Mouse (Mus musculus): Measurements from ENCODE around the gene Bglap3. TPM values are rescaled to one million over a fixed set of nuclear protein-coding genes. Genes with fewer than 3 reads are reported as not detected.
"Not testable (repeated sequence)": the region's sequence is repeated elsewhere in the genome, so short reads cannot be mapped to it uniquely, and the experiment has no call there.

Bglap3 gene
- total RNA-seq (2012; rRNA removed), result 0.16 TPM in 1 of 2 replicates, not detected in the other
- not detected for polyA plus RNA-seq (2012; ENCODE audit: insufficient read depth in 1 of 2, insufficient read length in 2 of 2, low read depth in 1 of 2, low replicate concordance in 2 of 2, missing spikeins in 1 of 2)

DNA sequence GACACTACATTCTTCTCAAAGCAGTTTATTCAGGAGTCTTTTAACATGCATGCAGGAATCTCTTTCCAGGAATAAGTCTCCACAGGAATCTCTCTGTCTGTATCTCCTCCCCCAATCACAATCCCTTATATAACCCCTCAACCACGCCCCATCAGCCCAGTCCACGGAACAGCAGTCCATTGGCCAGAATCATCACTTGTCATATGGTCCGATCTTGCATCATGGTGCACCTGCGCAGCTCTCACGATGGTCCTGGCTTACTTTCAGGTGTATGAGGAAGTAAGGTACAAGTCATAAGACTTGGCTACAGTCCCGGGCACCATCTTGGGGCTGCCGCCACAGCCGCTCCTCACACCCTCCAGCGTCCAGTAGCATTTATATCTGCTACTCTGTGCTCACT, at the start of gene Bglap3:
TSS of gene Bglap3 (minus strand) at position 101 of the 400 bp plus-strand sequence.
- not testable (repeated sequence) for H3K79me2 ChIP-seq (ENCODE audit: control insufficient read depth, insufficient read depth, low read length, poor library complexity); H3K27ac ChIP-seq (ENCODE audit: control insufficient read depth, low read depth, low read length); H3K27me3 ChIP-seq (ENCODE audit: control insufficient read depth in 1 of 2, insufficient read depth in 2 of 2, low read length in 2 of 2); DNase-seq (ENCODE audit: low read depth, low spot score); H3K4me1 ChIP-seq (ENCODE audit: control insufficient read depth in 1 of 2, insufficient read depth in 2 of 2, low read length in 2 of 2); H3K4me3 ChIP-seq (ENCODE audit: control insufficient read depth in 1 of 2, insufficient read depth in 1 of 2, low read depth in 2 of 2, low read length in 2 of 2); H3K9ac ChIP-seq (ENCODE audit: control insufficient read depth, low read depth, low read length, poor library complexity, severe bottlenecking); H3K36me3 ChIP-seq (ENCODE audit: control insufficient read depth in 1 of 2, insufficient read depth in 2 of 2, low read length in 2 of 2); H3K9me3 ChIP-seq (replicated peaks; ENCODE audit: insufficient read depth, low read length)

DNA sequence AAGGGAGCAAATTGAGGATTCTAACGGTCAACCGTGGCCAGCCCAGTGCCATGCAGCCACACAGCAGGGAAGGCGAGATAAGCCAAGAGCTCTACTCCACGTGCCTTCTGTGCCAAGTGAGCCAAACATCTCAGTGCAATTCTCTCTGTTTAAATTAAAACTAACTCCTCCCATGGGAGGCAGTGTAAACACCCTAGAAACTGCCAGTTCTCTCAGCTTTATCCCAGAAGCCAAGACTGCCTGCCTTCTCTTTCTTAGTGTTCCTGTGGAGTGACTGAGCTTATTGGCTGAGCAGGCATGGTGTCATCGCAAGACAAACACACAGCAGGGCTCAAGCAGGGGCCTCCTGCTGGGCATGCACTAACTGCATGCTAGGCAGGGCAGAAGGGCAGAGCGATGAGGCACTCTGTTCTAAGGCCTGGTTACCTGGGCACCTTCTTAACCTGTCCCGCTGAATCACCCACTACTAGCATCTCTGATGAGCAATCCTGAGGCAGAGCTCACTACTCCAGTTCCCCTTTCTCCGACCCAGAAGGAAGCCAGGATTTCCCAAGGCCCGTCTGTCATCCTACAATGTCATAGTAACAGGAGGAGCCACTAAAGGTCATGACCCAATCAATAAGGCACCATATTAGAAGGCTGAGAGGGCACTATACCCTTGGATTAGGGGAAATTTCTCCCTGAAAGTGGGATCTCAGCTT, 49.6 kb upstream of the Bglap3 start:
- TF ChIP-seq GABPA (IDR thresholded peaks at IDR 0.05; ENCODE audit: low read depth, low read length) (no peak), TAL1 (IDR thresholded peaks at IDR 0.05; ENCODE audit: low read length) (peak; percentile 32; the same call in 1 of the 2 replicates), POLR2A (IDR thresholded peaks at IDR 0.05; ENCODE audit: control insufficient read depth in 1 of 2, insufficient read depth in 1 of 2, low read depth in 1 of 2, low read length in 2 of 2, poor library complexity in 1 of 2) (no peak), NRF1 (IDR thresholded peaks at IDR 0.05; ENCODE audit: insufficient read depth, low read depth, low read length, poor library complexity, severe bottlenecking) (no peak), NELFE (IDR thresholded peaks at IDR 0.05; ENCODE audit: low read depth, low read length) (no peak), MXI1 (IDR thresholded peaks at IDR 0.05; ENCODE audit: low read depth, low read length) (no peak)
- Histone ChIP-seq H3K9ac (ENCODE audit: control insufficient read depth, low read depth, low read length, poor library complexity, severe bottlenecking) (no peak overlapping the region), H3K27ac (ENCODE audit: control insufficient read depth, low read depth, low read length) (no peak overlapping the region), H3K9me3 (replicated peaks; ENCODE audit: insufficient read depth, low read length) (no peaks in the 10 kb centered on the region), H3K4me3 (ENCODE audit: control insufficient read depth in 1 of 2, insufficient read depth in 1 of 2, low read depth in 2 of 2, low read length in 2 of 2) (no peak overlapping the region), H3K4me1 (ENCODE audit: control insufficient read depth in 1 of 2, insufficient read depth in 2 of 2, low read length in 2 of 2) (peaks cover 11 to 30% of the 10 kb centered on the region in 2 experiments), H3K79me2 (ENCODE audit: control insufficient read depth, insufficient read depth, low read length, poor library complexity) (peaks cover 23% of the 10 kb centered on the region), H3K36me3 (ENCODE audit: control insufficient read depth in 1 of 2, insufficient read depth in 2 of 2, low read length in 2 of 2) (peaks cover 1 to 21% of the 10 kb centered on the region in 2 experiments; a peak in 2 of 4 replicates), H3K27me3 (ENCODE audit: control insufficient read depth in 1 of 2, insufficient read depth in 2 of 2, low read length in 2 of 2) (no peaks in the 10 kb centered on the region)
- no peak for DNase-seq (ENCODE audit: low read depth, low spot score)

DNA sequence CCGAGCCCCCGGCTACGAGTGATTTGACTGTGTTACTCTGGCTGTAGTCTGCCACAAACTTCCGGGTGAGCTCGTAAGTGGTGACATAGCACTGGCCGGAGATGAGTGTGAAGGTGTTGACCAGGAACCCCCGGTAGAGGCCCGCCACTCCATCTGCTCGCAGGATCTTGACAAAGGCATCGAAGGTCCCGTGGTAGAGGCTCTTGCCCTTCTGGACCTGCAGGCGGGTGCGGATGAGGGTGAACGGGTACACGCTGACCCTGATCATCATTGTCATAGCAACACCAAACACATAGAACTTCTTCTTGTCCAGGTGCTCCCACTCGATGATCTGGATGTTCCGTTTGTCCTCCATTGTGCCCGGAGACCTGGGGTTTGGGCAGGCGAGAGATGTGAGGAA, 48.2 kb upstream of the Bglap3 start:
- peaks cover 23% of the 10 kb centered on the region for H3K79me2 ChIP-seq (ENCODE audit: control insufficient read depth, insufficient read depth, low read length, poor library complexity)
- H3K27ac ChIP-seq (ENCODE audit: control insufficient read depth, low read depth, low read length), result no peak overlapping the region
- DNase-seq (ENCODE audit: low read depth, low spot score), result no peak
- H3K4me1 ChIP-seq (ENCODE audit: control insufficient read depth in 1 of 2, insufficient read depth in 2 of 2, low read length in 2 of 2), result peaks cover 0 to 20% of the 10 kb centered on the region in 2 experiments; a peak in 3 of 4 replicates
- H3K4me3 ChIP-seq (ENCODE audit: control insufficient read depth in 1 of 2, insufficient read depth in 1 of 2, low read depth in 2 of 2, low read length in 2 of 2), result no peak overlapping the region
- no peaks in the 10 kb centered on the region for H3K27me3 ChIP-seq (ENCODE audit: control insufficient read depth in 1 of 2, insufficient read depth in 2 of 2, low read length in 2 of 2)
- H3K9ac ChIP-seq (ENCODE audit: control insufficient read depth, low read depth, low read length, poor library complexity, severe bottlenecking), result no peak overlapping the region
- no peaks in the 10 kb centered on the region for H3K9me3 ChIP-seq (replicated peaks; ENCODE audit: insufficient read depth, low read length)
- H3K36me3 ChIP-seq (ENCODE audit: control insufficient read depth in 1 of 2, insufficient read depth in 2 of 2, low read length in 2 of 2), result peaks cover 8 to 9% of the 10 kb centered on the region in 2 experiments; a peak in 3 of 4 replicates
- TF ChIP-seq TBP (IDR thresholded peaks at IDR 0.05; ENCODE audit: low read depth, low read length) (no peak), ZKSCAN1 (IDR thresholded peaks at IDR 0.05; ENCODE audit: low read depth, low read length) (no peak), USF2 (IDR thresholded peaks at IDR 0.05; ENCODE audit: borderline replicate concordance in 1 of 2, insufficient read depth in 1 of 2, low read depth in 1 of 2, low read length in 2 of 2) (no peak), CHD2 (IDR thresholded peaks at IDR 0.05; ENCODE audit: low read length) (no peak), MAZ (IDR thresholded peaks at IDR 0.05; ENCODE audit: low read depth, low read length) (no peak), SMC3 (IDR thresholded peaks at IDR 0.05; ENCODE audit: low read depth, low read length) (no peak), ZNF384 (IDR thresholded peaks at IDR 0.05; ENCODE audit: low read depth, low read length) (no peak)
